Mouse (Mus musculus): ENCODE data around the gene Aff3.

DNA sequence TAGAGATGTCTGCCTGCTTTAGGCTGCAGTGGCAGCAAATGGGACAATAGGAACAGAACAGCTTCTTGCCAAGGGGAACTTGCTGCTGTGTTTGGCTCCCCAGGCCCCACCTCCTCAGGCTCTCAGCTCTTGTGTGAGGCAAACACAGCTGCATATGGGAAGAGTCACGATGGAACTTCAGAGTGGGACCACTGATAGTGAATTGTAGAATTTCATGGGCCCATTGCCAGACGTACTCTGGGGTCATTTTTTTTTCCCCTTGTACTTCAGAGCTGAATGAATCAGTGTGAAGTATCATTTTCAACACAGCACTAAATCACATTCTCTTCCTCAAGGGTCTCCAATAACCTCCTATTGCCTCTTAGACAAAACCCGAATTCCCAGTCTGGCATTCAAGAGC, 451.4 kb downstream of the Aff3 start:
- no peak for TF ChIP-seq CTCF (IDR thresholded peaks at IDR 0.05; ENCODE audit: insufficient read depth, low read length)
- no peak for TF ChIP-seq POLR2A (IDR thresholded peaks at IDR 0.05; ENCODE audit: borderline replicate concordance, extremely low read depth, low read depth, low read length)

Measured in lung, adult 2 months (tissue).